Mouse (Mus musculus): ENCODE measurements around the gene D16Ertd472e.

DNA sequence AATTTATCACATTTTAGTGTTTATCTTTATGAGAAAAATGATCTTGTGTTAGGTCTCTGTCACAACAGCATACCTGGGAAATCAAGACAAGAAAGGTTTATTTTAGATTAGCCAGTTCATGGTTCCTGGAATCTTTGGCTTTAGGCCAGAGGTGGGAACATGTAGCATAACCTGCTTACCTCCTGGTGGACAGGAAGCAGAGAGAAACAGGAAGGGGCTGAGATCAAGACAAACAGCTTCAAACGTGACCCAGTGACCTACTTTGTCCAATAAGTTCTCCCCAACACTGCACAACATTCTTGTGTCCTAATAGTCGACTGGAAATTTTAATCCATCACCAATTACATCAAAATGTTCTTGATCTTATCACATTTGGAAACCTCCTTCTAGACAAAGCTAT, 19.9 kb upstream of the D16Ertd472e start:
- no peak for TF ChIP-seq CTCF (IDR thresholded peaks at IDR 0.05; ENCODE audit: low read depth)
- no peak for TF ChIP-seq EP300 (IDR thresholded peaks at IDR 0.05; ENCODE audit: low read depth)
